19 mouse cellular contexts compared by ENCODE assay signal in the genomic region with DNA sequence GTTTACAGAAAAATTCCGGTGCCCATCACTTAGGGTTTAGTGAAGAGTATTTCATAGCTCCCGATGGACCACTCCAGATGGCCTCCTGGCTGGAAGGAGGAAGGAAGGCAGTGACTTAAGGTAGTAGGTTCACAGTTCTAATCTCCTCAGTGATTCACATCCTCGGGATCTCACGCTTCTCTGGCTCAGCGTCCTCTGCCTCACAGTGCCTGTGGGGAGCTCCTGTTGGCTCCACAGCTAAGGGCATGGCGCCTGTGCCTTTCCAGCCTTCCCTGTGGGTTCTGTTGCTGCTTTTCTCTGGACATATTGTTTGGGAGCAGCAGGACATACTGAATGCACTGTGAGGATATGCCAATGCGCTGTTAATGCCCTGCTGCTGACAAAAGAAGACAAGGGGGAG. TPM values are rescaled to one million over a fixed set of nuclear protein-coding genes. Genes with fewer than 3 reads are reported as not detected.
DNase-seq lines count a peak whose midpoint lies in the region; ATAC-seq and TF ChIP-seq lines count a peak whose summit lies in the region.
"Had no signal": no experiment of that assay in that cellular context is flagged by ENCODE, and none has a peak within 500 bp of the region (broad histone marks: within the 10 kb centered on the region; RNA-seq: fewer than 3 reads in every experiment).

No protein-coding gene starts in this region.

- no peaks in the 10 kb centered on the region for H3K36me3 ChIP-seq in lung, embryonic 15.5 days
- no peaks in the 10 kb centered on the region for H3K36me3 ChIP-seq in lung, postnatal 0 days (ENCODE audit: insufficient read depth, low read length)
- H3K36me3 ChIP-seq in stomach, embryonic 15.5 days, result no peaks in the 10 kb centered on the region
- H3K36me3 ChIP-seq: embryonic facial prominence, embryonic 13.5 days; G1E; hindbrain, embryonic 15.5 days; liver, embryonic 15.5 days; neural tube, embryonic 12.5 days had no signal

- H3K4me1 ChIP-seq in lung, embryonic 15.5 days, result peaks cover 8% of the 10 kb centered on the region; the same call in 1 of the 2 replicates
- H3K4me1 ChIP-seq in lung, postnatal 0 days (ENCODE audit: insufficient read depth, low read depth, low read length), result peaks cover 8% of the 10 kb centered on the region; the same call in 1 of the 2 replicates
- no peaks in the 10 kb centered on the region for H3K4me1 ChIP-seq in stomach, embryonic 15.5 days
- H3K4me1 ChIP-seq: liver, embryonic 15.5 days had no signal

- TF ChIP-seq CTCF in lung, postnatal 0 days (IDR thresholded peaks at IDR 0.05), result no peak

- no peak overlapping the region for H3K4me2 ChIP-seq in lung, embryonic 15.5 days
- no peak overlapping the region for H3K4me2 ChIP-seq in lung, postnatal 0 days (replicated peaks; ENCODE audit: low read depth, low read length)
- H3K4me2 ChIP-seq in stomach, embryonic 15.5 days, result no peak overlapping the region
- H3K4me2 ChIP-seq: embryonic facial prominence, embryonic 13.5 days; hindbrain, embryonic 15.5 days; liver, embryonic 15.5 days; neural tube, embryonic 12.5 days had no signal

- peak; percentile 5 for DNase-seq in adrenal gland, postnatal 14 days
- DNase-seq in adrenal gland, postnatal 36 days, result no peak
- no peak for DNase-seq in lung, postnatal 0 days (ENCODE audit: low spot score)
- peak; percentile 70 for DNase-seq in cerebellum, adult 8-10 months
- no peak for DNase-seq in thymus, postnatal 36 days
- no peak for DNase-seq in c-Kit-positive CD71-positive TER-119-positive erythroid progenitor cells, embryonic 14.5 days (ENCODE audit: low spot score)
- DNase-seq: heart, adult 18-20 months; heart, postnatal 14 days; kidney, adult 11 months; kidney, postnatal 10 days had no signal

- no peak overlapping the region for H3K9ac ChIP-seq in lung, embryonic 15.5 days
- H3K9ac ChIP-seq in lung, postnatal 0 days (replicated peaks; ENCODE audit: low read depth), result no peak overlapping the region
- no peak overlapping the region for H3K9ac ChIP-seq in stomach, embryonic 15.5 days
- H3K9ac ChIP-seq: embryonic facial prominence, embryonic 13.5 days; hindbrain, embryonic 15.5 days; liver, embryonic 15.5 days; neural tube, embryonic 12.5 days had no signal

- H3K27me3 ChIP-seq in lung, embryonic 15.5 days, result no peaks in the 10 kb centered on the region
- H3K27me3 ChIP-seq in lung, postnatal 0 days (replicated peaks; ENCODE audit: insufficient read depth, low read length), result no peaks in the 10 kb centered on the region
- H3K27me3 ChIP-seq in stomach, embryonic 15.5 days (replicated peaks), result no peaks in the 10 kb centered on the region
- H3K27me3 ChIP-seq: embryonic facial prominence, embryonic 13.5 days; hindbrain, embryonic 15.5 days; liver, embryonic 15.5 days; neural tube, embryonic 12.5 days had no signal

- TF ChIP-seq EP300 in lung, postnatal 0 days (IDR thresholded peaks at IDR 0.05), result no peak

- no peak overlapping the region for H3K4me3 ChIP-seq in lung, embryonic 15.5 days
- no peak overlapping the region for H3K4me3 ChIP-seq in lung, postnatal 0 days (ENCODE audit: low read depth, low read length)
- no peak overlapping the region for H3K4me3 ChIP-seq in stomach, embryonic 15.5 days (replicated peaks)
- H3K4me3 ChIP-seq: embryonic facial prominence, embryonic 13.5 days; hindbrain, embryonic 15.5 days; liver, embryonic 15.5 days; neural tube, embryonic 12.5 days had no signal

- ATAC-seq in lung, embryonic 15.5 days (ENCODE audit: borderline replicate concordance, extremely low read depth, low FRiP score, low TSS enrichment), result no peak
- ATAC-seq in lung, postnatal 0 days, result no peak
- no peak for ATAC-seq in stomach, embryonic 15.5 days (ENCODE audit: insufficient read depth, low FRiP score, low read depth)
- ATAC-seq: CD4-positive, CD25-positive, alpha-beta regulatory T cell, adult 4 months had no signal

- no peaks in the 10 kb centered on the region for H3K9me3 ChIP-seq in lung, embryonic 15.5 days
- H3K9me3 ChIP-seq in lung, postnatal 0 days (ENCODE audit: low read length), result no peaks in the 10 kb centered on the region
- H3K9me3 ChIP-seq in stomach, embryonic 15.5 days, result no peaks in the 10 kb centered on the region
- H3K9me3 ChIP-seq: embryonic facial prominence, embryonic 13.5 days; G1E; hindbrain, embryonic 15.5 days; liver, embryonic 15.5 days; neural tube, embryonic 12.5 days had no signal

- H3K27ac ChIP-seq in lung, embryonic 15.5 days, result peak overlapping the region; percentile 12; the same call in 1 of the 2 replicates
- H3K27ac ChIP-seq in lung, postnatal 0 days (ENCODE audit: low read length), result no peak overlapping the region
- H3K27ac ChIP-seq in stomach, embryonic 15.5 days, result 0 out of 2 replicates have a peak overlapping the region, but pooled peaks have one; percentile 2
- H3K27ac ChIP-seq: embryonic facial prominence, embryonic 13.5 days; hindbrain, embryonic 15.5 days; liver, embryonic 15.5 days; neural tube, embryonic 12.5 days had no signal

- 60% methylated on average over 7 of the region's 7 CpGs for WGBS in lung, embryonic 15.5 days
- 49% methylated on average over 7 of the region's 7 CpGs for WGBS in lung, postnatal 0 days
- 66% methylated on average over 7 of the region's 7 CpGs for WGBS in stomach, embryonic 15.5 days

RNA-seq across cellular contexts. Expression of gene Pomgnt2, which starts 54.8 kb away (rescaled TPM):
- 12.6 and 15.7 TPM in 2 replicates for total RNA-seq in adrenal gland, postnatal 14 days (2021)
- total RNA-seq in adrenal gland, postnatal 36 days (2021), result 10 to 100 TPM; 17.0 to 20.7 TPM
- polyA plus RNA-seq in lung, embryonic 15.5 days (2015; fragmentation: Nextera tagmentation; extraction: Ambion mirVana), result 13.0 and 13.5 TPM in 2 replicates
- polyA plus RNA-seq in lung, postnatal 0 days (2015; fragmentation: Nextera tagmentation; extraction: Ambion mirVana), result 4.3 and 5.6 TPM in 2 replicates
- polyA plus RNA-seq in stomach, embryonic 15.5 days (2015; fragmentation: Nextera tagmentation; extraction: Ambion mirVana), result 16.5 TPM in 2 replicates
- total RNA-seq: monocyte, adult 5-6 weeks had no signal
- polyA plus RNA-seq: CD4-positive, CD25-positive, alpha-beta regulatory T cell, adult 4 months; G1E had no signal

Comparison
In these comparisons a context has a peak if more than half of its experiments do, and no peak if none do; other contexts are left out.
1. DNase-seq: peak in adrenal gland, postnatal 14 days (single experiment) and cerebellum, adult 8-10 months (single experiment); none in adrenal gland, postnatal 36 days (0 of 2), lung, postnatal 0 days (single experiment), thymus, postnatal 36 days (0 of 2) and c-Kit-positive CD71-positive TER-119-positive erythroid progenitor cells, embryonic 14.5 days (single experiment).